Mouse (Mus musculus) frontal cortex, postnatal 10 days (tissue): ENCODE measurements around the gene Slc30a3.
A peak's percentile ranks its signal among the peaks of the same experiment; 100 is the strongest.
"Not testable (repeated sequence)": the region's sequence is repeated elsewhere in the genome, so short reads cannot be mapped to it uniquely, and the experiment has no call there.

ENCODE experiments used
- DNase-seq, 2 experiments: peaks; one replicate each; pipeline ENCODE4 v3.0.0; 2022; ENCODE audit warnings: low spot score in 2 of 2, mixed read lengths in 1 of 2

Slc30a3 gene

DNA sequence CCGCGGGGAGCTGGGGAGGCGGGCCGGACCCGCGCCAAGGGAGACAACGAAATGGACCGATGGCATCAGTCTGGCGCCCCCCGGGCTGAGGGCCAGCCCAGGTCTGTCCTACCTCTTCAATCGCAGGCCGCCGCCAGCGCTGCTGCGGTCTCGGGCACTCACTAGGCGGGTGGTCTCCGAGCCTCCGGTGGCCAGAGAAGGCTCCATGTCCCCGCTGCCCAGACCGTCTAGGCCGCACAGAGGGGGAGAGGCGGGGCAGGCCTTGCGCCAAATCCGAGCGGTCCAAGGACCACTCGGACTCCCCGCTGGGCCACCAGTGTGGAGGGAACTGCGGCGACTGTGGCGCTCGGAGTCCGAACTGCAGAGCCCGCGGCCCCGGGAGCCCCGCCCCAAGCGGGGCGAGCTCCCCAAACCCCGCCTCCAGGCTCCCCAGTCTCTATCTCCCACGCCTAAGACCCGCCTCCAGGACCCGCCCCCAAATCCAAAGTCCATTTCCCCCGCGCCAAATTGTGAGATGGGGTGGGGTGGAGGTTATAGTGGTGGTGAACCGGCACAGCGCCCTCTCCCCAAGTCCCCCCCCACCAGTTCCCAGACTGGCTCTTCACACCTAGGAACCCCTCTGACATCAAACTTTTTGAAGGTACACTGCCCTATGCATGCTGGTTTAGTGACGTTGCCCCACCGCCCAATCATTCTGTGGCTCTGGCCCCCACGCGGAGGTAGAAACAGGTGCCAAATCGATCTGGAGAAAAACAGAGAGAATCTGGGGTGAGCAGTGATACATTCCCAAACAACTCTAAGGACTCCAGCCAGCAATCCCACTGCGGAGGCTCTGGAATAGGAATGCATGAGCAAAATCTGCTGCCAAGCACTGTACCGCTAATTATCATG is 14.6 kb downstream of the Slc30a3 start:
- peak; percentile 38 to 48 for DNase-seq

DNA sequence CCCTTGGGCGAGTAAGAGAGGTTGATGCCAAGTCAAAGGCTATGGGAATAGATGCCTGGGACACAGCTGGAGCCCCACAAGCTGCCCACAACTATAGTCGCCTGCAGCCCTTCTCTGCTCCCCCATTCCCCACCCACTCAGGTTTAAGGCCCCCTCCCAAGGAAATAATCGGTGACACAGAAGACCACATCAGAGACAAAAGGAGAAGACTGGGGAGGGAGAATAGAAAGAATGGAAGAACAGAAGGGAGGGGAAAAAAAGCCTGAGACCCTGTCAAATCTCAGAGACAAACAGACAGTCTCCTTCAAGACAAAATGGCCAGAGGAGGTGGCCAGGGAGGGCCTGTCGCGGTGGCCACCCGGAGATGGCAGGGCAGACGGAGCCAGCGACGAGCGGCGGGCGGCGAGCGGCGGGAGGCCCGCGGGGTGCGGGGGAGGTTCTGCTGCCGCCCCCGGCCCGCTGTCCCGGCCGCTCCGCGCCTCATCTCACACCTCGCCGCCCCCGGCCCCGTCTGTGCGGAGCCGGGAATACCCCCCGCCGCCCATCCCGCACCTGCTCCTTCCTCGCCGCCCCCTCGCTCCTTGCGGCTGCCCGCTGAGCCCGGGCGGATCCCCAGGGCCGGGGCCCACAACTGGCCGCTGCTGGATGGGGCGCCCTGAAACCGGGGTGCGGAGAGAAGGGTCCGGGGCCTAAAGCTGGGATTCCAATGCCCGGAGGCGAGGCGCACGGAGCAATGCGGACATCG is 15.6 kb downstream of the Slc30a3 start:
- DNase-seq, result peak in 1 of 2 experiments; percentile 44

DNA sequence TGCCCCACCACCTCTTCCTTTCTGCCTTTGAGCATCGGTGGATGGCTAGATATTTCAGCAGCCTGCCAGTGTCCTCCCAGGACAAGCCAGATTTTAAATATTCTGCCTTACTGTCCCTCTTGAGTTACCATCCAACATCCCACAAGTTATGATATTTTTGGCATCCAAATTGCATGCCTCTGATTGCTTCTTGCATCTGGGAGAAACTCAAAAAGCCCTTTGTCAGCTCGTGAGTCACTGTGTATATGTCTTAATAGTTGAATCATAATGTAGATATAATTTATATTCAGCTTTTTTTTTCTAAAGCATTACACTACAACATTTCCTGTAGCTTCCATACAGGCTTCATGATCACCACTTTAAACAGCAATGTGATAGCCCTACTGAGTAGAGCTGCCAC is 20.9 kb downstream of the Slc30a3 start:
- no peak for DNase-seq

DNA sequence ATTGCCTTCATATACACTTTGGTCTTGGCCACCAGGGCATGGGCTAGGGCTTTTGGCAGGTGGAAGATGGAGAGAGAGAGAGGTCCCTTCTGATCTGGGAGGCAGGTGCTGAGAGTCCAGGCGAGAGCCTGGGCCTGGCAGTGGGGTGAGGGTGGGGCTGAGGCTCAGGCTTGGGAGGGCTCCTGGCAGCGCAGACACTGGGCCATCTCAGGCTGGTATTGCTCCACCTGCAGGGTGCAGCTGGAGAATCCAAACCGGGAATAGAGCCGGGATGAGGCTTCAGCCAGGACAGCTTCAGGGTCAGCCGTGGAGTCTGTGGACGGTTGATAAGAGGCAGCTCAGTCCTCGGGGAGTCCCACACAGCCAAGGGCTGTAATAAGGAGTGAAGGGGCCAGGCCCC is 21.4 kb downstream of the Slc30a3 start:
- DNase-seq, result peak in 1 of 2 experiments; percentile 9

DNA sequence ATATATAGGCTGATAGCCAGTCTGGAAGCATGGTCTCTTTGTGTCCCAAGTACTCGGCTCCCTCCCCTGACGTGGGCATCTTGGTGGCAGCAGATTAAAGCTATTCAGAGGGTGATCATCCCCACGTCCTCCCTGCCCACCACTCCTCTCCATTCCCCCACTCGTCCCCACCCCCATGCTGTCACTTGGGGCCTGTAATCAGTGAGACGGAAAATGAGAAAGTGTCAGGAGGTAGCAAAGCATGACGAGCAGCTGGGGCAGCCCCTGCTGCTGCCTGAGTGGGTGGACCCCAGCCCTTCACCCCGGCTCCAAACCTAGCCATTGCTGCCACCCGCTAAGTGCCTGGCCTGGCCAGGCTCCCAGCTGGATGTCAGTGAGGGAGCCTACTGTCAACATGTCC is 24.1 kb downstream of the Slc30a3 start:
- DNase-seq, result peak in 1 of 2 experiments; percentile 26

DNA sequence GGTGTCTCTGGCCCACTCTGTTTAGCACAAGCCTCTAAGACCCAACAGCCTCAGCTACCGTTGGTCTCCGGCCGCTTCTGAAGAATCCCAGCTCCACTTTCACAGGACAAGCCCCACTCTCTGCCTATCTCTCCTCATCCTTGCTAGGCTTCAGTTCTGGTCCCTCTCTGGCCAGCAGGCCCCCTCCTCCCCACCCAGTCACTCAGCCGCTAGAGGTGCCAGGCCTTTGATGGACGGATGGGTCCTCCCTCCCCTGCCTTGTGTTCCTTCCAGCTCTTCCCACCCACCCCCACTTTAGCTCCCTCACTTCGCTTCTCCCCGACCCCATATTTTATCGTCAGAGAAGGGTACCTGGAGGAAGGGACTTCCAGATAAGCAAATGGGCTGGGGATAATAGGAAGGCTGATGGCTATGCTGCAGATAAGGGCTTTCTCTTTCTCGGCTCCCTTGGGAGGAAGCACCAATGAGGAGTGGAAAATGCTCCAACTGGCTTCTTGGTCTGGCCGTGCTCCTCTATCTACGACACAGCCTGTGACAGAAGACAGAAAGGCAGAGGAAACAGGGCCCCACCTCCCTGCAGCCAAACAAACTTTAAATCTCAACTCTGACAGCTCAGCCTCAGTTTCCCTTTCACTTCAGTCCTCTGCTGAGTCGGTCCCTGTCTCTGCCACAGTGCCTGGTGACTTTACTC is 25.0 kb downstream of the Slc30a3 start:
- no peak for DNase-seq

DNA sequence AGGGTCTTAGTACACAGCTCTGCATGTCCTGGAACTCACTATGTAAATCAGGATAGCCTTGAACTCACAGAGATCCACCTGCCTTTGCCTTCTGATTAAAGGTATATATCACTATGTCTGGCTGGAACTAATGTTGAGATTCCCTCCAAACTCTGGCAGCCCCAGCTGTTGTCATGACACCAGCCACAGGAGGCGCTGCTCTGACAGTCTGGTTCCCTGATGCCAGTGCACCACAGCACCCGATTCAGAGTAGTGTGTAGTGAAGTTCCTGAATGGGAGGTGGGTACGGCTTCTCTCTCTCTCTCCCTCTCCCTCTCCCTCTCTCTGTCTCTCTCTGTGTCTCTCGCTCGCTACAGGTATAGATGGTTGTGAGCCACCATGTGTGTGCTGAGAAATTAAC is 25.7 kb downstream of the Slc30a3 start:
- peak; percentile 25 to 50 for DNase-seq

DNA sequence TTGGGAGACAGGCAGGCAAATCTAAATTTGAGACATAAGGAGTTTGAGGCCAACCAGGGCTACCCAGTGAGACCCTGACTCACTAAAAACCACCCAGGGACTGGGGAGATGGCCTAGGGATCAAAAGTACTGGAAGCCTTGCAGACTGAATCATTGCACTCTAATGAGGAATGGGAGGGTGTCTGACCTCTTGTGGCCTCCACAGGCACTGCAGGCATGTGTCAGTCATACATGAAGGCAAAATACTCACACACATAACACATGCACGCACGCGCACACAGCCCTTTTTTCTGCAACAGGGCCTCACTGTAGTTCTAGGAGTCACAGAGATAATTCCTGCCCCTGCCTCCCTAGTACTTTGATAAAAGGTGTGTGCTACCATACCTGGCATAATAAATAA is 26.7 kb downstream of the Slc30a3 start:
- DNase-seq, result peak in 1 of 2 experiments; percentile 22

DNA sequence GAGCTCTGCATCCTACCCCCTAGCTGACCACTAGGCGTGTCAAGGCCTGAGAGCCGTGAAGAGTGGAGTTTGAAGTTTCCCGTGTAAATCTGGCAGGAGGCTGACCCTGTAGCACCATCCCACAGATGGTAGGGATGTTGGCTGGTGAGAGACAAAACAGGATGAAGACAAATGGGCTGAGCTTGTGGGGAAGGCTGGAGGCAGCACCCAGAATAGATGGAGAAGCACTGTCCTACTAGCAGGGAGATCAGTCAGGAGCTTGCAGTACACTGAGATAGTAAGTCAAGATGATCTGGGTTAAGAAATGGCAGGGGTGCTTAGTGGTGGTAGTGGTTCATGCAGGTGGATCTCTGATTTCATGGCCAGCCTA is 27.3 kb downstream of the Slc30a3 start:
- peak in 1 of 2 experiments; percentile 4 for DNase-seq

DNA sequence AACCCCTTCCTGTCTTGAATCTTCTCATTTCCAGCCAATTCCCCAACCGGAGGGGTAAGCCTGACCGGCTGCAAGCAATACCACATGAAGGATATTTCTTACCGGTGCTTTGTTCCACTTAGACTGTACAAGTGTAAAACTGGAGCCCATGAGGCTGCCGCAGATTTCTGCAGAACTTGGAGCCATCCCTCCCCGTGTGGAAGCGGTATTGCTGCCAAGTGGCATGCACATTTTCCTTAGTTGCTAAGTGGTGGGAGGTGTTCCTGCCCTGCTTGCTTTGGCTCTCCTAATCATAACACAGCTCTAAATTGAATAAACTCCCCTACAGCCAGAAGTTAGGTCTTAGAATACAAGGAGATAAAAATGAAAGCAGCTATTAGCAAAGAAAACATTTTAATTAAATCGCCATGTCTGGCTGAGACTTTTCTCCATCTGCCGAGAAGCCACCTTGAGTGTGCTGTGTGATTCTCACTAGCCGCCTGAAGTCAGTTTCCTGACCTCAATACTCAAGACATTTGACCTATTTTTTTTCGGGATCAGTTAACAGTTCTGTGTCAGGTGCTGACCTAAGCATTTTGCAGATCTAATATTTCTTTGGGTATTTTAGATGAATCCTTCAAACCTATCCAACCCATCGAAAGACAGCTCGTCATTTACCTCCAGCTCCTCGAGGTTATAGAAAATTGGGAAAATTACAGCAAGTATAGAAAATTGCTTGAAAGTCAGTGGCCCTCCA is 27.8 kb downstream of the Slc30a3 start:
- peak; percentile 35 to 54 for DNase-seq

DNA sequence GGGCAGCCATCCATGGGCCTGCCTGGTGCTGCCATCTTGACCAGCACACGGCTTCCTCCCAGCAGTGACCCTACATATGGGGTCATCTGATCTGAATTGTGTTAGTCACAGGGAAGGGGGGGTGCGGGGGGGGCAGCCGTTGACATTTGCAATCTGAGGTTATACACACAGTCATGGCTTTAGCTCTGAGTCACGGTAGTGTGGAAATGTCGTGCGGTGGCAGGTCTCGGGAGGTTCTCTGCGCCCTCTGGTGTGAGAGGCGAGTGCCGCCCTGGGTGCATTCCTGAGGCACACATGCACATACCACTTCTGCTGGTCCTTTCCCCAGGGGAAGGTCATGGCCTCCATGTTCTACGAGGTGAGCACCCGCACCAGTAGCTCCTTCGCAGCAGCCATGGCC is 31.7 kb downstream of the Slc30a3 start:
- no peak for DNase-seq

DNA sequence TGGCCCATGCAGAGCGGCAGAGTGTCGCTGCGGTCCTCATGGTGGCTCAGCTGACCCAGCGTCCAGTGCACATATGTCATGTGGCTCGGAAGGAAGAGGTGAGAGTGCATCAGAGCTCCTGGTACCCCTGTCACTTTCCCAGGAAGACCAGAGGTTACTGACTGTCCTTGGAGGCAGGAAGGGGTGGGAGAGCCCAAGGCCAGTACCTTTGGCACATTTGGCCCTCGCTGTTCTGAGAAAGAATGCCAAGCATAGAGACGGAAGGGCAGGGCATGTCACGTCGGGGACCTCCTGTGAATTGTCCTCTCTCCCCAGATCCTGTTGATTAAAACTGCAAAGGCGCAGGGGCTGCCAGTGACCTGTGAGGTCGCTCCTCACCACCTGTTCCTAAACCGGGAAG is 34.9 kb downstream of the Slc30a3 start:
- DNase-seq, result no peak

DNA sequence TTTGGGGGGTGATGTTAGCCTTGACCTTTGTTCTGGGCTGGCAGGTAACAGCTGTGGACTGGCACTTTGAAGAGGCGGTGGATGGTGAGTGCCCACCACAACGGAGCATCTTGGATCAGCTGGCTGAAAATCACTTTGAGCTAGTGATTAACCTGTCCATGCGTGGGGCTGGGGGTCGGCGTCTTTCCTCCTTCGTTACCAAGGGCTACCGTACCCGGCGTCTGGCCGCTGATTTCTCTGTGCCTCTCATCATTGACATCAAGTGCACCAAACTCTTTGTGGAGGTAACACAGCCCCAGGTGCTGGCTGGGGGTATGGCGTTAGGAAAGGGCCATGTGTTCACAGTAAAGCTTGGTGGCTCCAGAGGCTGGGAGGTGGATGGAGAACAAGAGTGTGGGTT is 36.2 kb downstream of the Slc30a3 start:
- no peak for DNase-seq

DNA sequence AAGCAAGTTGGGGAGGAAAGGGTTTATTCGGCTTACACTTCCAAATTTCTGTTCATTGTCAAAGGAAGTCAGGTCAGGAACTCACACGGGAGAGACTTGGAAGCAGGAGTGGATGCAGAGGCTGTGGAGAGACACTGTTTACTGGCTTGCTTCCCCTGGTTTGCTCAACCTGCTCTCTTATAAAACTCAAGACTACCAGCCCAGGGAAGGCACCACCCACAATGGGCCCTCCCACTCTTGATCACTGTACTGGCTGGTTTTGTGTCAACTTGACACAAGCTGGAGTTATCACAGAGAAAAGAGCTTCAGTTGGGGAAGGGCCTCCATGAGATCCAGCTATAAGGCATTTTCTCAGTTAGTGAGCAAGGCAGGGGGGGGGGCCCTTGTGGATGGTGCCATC is 37.0 kb downstream of the Slc30a3 start:
- DNase-seq, result no peak

DNA sequence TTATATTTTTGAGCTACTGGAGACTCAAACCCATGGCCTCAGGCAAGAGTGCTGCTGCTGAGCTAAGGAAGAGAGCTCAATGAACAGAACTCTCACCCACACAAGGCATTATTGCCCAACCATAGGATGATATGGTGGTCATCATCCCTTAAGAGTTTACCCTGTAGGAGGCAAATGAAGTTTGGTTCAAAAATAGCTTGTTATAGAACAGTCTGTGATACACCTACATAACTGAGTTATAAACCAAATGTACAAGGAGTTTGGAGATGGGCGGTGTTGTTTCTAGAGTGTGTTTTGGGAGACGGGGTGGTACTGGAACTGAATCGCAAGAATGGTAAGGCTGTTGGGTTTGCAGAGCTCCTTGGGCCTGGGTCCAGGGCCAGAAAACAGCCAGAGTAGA is 38.2 kb downstream of the Slc30a3 start:
- DNase-seq, result no peak

DNA sequence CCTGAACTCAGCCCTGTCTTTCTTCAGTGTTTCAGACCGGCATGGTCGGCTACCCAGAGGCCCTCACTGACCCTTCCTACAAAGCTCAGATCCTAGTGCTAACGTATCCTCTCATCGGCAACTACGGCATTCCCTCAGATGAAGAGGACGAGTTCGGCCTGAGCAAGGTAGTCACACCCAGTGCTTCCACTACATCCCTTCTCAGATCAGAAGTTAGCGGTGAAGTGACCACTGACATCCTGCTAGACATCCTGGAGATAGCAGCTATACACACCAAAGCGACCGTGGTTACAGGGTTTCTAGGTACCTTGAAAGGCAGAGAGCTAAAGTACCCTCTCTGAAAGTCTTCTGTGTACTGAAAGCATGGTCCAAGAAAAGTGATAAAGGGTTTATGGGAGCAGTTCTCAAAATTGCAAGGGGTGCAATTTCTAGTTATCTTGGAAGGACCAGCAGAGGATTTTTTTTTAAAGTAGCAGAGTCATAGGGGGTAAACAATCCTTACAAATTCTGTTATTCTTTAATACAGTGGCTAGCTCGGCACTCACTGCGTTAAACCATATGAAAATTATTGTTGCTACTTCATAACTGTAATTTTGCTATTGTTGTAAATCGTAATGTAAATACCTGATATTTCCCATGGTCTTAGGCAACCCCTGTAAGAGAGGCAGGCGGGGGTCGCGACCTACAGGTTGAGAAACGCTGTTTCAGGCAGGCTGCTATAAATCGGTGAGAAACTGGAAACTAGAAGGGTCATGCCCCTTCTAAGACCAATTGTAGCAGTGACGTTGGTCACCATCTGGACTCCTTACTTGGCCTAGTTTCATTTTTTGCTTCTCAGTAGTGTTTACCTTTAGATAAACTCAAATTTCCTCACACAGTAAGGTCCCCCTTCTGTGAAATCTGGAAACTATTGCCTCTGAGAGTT is 52.6 kb downstream of the Slc30a3 start:
- no peak for DNase-seq

DNA sequence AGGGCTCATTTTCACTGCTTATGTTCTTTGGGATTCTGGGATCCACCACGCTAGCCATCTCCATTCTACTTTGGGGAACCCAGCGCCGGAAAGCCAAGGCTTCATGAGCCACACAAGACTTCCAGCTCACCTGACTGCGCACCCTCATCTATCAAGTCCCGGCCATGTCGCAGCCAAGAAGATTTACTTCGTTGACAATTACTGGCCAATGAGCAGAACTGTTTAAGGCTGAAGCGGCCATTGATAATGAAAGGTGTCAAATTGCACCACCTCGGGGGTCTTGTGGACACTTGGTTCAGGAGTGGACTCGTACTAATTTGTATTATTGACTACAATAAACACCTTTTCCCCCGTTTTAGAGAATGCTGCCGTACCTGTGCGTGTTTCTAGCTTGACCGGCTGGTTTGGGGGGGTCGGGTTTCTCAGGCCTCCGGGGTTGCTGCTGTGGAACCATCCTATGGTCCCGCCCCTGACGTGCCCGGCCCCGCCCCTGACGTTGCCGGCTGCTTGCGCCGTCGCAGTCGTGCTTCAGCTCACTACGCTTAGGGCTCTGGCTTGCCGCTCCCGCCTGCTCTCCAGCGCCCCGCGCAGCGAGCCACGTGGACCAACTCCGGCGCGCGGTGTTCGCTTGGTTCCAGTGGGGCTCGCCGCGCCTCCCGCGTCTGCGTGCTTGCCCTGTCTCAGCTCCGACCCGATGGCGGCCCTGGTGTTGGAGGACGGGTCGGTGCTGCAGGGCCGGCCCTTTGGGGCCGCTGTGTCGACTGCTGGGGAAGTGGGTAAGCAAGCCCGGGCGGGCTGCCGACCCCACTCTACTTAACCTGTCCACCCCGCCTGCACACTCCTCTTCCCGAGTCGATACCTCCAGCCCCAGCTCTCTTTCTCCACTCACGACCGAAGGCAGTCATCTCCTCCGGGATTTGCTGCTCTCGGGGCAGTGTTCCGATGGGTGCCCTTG is 53.5 kb downstream of the Slc30a3 start, which contains the start of gene Cad:
Cad (plus strand) TSS at position 520 of the 955 bp plus-strand sequence.
- DNase-seq, result peak; percentile 89 to 93

DNA sequence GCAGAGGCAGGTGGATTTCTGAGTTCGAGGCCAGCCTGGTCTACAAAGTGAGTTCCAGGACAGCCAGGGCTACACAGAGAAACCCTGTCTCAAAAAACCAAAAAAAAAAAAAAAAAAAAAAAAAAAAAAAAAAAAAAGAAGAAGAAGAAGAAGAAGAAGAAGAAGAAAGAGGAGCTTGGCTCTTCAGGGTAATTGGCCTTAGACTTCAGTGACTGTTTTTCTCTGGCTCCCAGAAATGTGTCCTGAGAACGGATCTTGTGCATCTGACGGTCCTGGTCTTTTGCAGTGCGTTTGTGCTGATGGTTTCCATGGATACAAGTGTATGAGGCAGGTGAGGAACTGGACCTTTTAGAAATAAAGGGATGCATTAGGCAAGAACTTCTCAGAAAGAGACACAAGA is 54.3 kb downstream of the Slc30a3 start:
- not testable (repeated sequence) for DNase-seq

DNA sequence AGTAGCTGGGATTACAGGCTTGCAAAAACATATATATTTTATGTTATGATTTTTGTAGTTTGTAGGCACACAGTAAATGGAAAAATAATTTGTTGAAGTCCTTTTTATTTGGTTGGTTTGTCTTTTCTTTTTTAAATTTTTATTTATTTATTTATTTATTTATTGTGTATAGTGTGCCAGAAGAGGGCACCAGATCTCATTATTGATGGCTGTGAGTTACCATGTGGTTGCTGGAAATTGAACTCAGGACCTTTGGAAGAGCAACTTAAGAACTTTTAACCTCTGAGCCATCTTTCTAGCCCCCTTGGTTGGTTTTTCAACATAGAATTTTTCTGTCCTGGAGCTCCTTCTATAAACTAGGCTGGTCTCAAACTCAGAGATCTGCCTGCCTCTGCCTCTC is 57.6 kb downstream of the Slc30a3 start:
- DNase-seq, result no peak
